Mouse (Mus musculus) heart, adult 18-20 months (tissue): ENCODE results near the gene Ssr1. TPM values are rescaled to one million over a fixed set of nuclear protein-coding genes. Genes with fewer than 3 reads are reported as not detected.

Experiments
- DNase-seq, 2 experiments: peaks; one replicate each; pipeline ENCODE4 v3.0.0; 2021 to 2022; ENCODE audit warnings: mixed read lengths in 1 of 2
- total RNA-seq, 2 experiments: library from RNA; stranded (reverse); gene quantifications; 2 replicates each; pipeline ENCODE4 v1.2.3; 2021

Ssr1 gene
- total RNA-seq, 2 experiments from 2014 or later, result 41.4 to 43.0 TPM

GRCm38 (mm10) chr13:37945392-37945791, 48.6 kb downstream of the Ssr1 start:
- no peak for DNase-seq

GRCm38 (mm10) chr13:37944306-37944705, 49.7 kb downstream of the Ssr1 start:
- peak; percentile 61 to 73 for DNase-seq

GRCm38 (mm10) chr13:37943466-37943865, 50.6 kb downstream of the Ssr1 start:
- DNase-seq, result no peak

DNA sequence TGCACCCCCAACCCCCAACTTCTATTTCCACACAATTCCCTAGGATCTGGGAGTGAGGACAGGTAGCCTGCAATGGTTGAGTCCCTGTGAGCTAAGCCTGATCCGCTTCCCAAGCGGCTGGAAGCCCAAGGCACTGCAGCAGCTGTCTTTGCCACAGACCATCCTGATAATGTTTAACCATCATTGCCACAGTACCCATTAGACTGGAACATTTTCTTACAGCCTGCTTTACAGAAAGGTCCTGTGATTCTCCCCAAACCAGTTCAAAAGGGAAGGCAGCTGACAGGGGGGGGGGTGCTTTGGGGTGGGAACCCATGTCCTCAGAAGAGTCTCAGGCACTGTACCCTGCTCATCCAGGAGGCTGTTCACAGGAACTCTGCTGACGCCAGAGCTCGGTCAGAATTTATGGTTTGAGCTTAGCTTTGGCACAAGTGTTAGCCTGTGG, 51.1 kb downstream of the Ssr1 start:
- DNase-seq, result no peak

GRCm38 (mm10) chr13:37941950-37942886, 51.8 kb downstream of the Ssr1 start:
- no peak for DNase-seq

DNA sequence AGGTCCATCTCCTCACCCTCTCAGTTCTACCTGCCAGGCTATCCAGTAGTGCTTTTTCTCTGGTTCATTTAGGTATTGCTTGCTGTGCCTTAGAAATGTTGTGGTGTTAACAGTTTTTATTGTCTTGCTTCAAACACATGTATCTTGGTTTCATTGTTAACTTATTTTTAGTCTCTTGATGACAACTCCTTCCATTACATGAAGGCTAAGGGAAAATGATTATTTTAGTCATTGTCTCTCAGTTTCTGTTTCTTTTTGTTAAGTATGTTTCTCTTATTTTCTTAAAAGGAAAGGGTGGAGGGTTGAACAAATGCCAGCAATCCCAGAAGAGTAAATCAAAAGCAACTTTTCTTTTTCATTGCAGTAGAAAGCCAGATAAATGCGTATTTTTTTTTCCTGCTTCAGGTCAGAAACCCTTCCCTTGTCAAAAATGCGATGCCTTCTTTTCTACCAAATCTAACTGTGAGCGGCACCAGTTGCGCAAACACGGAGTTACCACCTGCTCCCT, 52.8 kb downstream of the Ssr1 start:
- DNase-seq, result no peak

DNA sequence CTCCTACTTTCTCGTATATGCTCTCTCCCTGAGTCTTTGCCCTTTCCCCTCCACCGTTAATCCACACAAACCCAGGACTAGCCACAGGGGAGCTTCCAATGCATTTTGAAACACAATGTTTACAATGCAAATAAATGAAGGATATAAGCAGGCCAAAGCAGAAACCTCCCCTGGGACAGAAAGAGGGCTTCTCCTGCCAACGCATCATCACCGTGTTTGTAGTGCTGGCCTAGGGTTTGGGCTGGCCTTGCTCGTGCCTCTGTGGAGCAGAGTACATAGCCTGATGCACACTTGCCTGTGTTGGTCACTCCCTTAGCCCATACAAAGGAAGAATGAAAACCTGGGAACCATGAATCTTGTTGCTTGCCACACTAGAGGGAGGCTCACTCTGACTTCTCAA, 53.4 kb downstream of the Ssr1 start:
- no peak for DNase-seq

GRCm38 (mm10) chr13:37940167-37940566, 53.9 kb downstream of the Ssr1 start:
- DNase-seq, result no peak

DNA sequence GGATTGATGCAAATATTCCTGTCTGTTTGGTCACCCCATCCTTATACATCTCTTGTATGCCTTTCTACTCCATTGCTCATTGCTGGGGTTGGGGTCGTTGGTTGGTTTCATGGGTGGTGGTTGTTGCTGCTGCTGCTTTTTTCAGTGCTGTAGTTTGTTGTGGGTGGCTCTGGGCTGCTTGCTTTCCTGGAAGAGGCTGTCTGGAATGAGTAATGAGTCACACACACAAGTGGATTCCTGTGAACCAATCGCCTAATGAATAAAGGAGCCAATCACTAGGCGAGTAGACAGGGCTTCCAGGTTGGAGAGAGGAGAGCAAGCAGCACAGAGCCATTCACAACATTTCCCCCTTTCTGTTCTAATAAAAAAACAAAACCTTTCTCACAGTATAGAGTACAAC, 57.7 kb downstream of the Ssr1 start:
- DNase-seq, result no peak

GRCm38 (mm10) chr13:37934920-37935319, 59.1 kb downstream of the Ssr1 start:
- peak; percentile 68 to 79 for DNase-seq

DNA sequence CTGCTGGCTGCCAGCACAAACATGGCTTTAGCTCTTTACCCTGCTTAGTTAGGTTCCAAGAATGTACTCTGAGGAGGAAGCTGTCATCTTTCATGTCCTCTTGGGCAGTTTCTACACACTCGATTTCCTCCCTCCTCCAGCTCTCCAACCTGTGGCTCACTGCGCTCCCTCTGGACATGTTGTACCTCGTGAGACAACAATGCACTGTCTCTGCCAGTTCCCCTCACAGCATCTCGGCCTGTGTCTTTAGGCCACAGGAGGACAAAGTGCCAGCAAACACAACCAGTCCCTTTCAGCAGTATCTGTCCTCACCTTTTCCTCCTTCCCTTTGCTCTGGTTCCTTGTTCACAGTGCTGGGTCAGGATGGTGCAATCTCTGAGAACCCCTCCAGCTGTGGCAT, 59.9 kb downstream of the Ssr1 start:
- DNase-seq, result peak; percentile 53 to 63

GRCm38 (mm10) chr13:37931210-37931922, 62.7 kb downstream of the Ssr1 start:
- peak in 1 of 2 experiments; percentile 30 for DNase-seq

DNA sequence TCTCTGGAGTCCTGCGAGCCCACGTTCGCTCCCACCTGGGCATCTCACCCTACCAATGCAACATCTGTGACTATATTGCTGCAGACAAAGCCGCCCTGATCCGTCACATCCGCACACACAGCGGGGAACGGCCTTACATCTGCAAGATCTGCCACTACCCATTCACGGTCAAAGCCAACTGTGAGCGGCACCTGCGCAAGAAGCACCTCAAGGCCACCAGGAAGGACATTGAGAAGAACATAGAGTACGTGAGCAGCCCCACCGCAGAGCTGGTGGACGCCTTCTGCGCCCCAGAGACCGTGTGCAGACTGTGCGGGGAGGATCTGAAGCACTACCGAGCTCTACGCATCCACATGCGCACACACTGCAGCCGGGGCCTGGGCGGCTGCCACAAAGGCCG, 63.4 kb downstream of the Ssr1 start:
- DNase-seq, result no peak

DNA sequence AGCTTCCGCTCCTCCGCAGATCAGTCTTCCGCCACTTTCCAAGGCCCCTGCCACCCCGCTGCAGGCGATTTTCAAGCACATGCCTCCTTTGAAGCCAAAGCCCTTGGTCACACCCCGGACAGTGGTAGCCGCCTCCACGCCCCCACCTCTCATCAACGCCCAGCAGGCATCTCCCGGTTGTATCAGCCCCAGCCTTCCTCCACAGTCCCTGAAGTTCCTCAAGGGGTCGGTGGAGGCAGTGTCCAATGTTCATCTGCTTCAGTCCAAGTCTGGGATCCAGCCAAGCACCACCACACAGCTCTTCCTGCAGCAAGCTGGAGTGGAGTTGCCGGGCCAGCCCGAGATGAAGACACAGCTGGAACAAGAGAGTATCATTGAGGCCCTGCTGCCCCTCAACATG, 63.9 kb downstream of the Ssr1 start:
- DNase-seq, result no peak

GRCm38 (mm10) chr13:37929532-37929931, 64.5 kb downstream of the Ssr1 start:
- DNase-seq, result no peak

DNA sequence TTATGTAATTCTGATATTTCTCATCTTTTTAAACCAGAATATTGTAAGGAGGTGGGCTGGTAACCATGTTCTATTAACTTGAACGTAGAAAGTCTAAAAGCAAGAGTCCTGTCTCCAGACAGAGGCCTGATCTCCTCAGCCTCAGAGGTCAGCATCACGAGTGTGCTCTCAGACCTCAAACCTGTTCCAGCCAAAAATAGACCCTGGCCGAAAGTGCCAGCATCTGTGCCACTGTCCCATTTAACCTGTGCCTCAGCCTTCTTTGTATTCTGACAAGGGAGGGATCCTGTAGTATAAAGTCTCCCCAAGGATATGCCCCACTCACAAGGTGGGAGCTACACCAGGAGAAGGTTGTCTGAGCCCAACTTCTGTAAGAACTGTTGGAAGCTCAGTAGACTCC, 67.6 kb downstream of the Ssr1 start:
- peak in 1 of 2 experiments; percentile 52 for DNase-seq

GRCm38 (mm10) chr13:37924461-37924948, 69.5 kb downstream of the Ssr1 start:
- DNase-seq, result no peak

- DNase-seq, result no peak
These were observed 70.2 kb downstream of the Ssr1 start for GRCm38 (mm10) chr13:37923643-37924460.

GRCm38 (mm10) chr13:37923091-37923490, 70.9 kb downstream of the Ssr1 start:
- no peak for DNase-seq

- no peak for DNase-seq
These were observed 73.3 kb downstream of the Ssr1 start for GRCm38 (mm10) chr13:37920727-37921126.

DNA sequence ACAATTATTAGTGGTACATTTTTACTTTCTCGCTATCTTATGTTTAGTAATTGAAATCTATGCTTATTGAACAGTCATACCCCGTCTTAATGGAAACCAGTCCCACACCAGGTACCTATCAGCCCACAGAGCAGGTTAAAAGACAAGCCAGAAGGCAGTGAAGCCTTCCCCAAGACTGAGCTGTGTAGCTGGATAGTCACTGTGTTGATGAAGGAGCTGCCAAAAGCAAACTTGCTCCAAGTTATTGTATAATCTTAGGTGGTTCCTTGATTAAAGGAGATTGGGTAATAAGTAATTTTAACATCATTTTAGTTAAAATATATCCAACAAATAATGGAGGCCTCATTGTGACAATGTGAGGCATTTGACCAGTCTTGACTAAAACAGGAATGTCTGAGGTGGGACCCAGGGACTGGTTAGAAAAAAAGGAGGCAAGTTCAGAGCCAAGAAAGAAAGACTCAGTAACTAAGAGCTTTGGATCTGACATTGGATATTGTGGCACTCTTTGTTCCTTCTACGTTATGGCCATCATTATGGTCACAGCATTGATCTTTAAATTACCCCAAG, 74.2 kb downstream of the Ssr1 start:
- no peak for DNase-seq
